Mouse (Mus musculus) ovary, adult 18-20 months (tissue): Measurements from ENCODE around the gene Tank.

ENCODE experiments used
- DNase-seq: peaks from one replicate; pipeline ENCODE4 v3.0.0; 2022; ENCODE audit warnings: low spot score, mixed read lengths

Tank gene

DNA sequence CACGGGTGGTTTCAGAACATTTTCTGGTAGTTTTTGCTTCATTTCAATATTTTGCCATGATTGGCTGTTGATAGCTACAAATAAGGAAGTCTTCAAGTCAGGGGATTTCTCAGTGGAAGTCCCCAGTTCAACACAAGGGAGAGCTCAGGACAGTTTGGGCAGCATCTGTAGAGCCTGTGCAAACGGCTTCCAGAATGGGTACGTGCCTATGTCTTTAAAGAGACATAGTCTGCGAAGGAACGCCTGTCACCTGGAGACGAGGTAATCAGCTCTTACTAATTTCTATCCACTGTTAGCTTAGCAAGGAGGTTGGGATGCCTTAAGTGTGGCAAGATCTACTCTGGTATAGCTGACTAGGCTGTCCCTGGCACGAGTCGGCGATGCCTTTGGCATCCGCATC, at the start of gene Tank:
Gene Tank, plus strand, starts transcription at position 153 of the 400 bp plus-strand sequence.
- DNase-seq: no peak

- no peak for DNase-seq
Measured at GRCm38 (mm10) chr2:61532326-61532725, 46.1 kb upstream of the Tank start.

- DNase-seq: peak; percentile 27
Measured at GRCm38 (mm10) chr2:61533131-61533530, 45.3 kb upstream of the Tank start.

- DNase-seq: no peak
Measured at GRCm38 (mm10) chr2:61536901-61537300, 41.5 kb upstream of the Tank start.

DNA sequence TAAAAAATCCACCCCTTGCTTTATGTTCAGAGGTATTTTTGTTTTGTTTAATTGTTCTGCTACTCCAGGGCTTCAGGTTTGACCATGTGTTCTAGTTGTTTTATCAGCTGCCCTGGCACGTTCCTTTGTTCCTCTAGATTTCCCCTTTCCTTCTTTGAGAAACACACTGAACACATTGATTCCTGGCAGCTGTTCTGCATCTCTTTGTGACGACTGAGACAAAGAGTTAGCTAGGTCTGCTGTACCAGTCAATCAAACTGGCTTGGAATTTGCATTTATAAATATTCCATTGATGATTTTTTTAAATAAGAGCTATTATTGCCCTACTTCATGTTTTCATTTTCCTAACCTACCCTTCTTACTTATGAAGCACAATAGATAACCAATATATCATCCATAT, 39.0 kb upstream of the Tank start:
- DNase-seq: no peak

GRCm38 (mm10) chr2:61542426-61542825, 36.0 kb upstream of the Tank start:
- no peak for DNase-seq

DNA sequence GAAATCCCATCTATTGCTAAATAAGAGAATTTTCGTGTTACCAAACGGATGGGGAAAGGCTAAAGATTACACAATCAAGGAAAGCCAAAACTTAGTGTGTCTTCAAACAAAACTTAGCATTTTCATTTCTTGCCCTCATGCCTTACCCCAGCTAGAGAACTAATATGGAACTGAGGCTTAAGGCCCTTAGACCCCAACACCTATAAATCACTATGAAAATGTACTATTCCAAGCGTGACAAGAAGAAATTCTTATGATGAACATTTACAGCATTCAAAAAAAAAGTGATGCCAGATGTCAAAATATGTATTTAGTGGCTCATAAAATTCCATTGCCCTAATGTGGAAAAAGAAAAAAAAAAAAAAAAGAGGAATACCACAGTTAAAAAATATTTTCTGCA, 32.7 kb upstream of the Tank start:
- DNase-seq: no peak

DNA sequence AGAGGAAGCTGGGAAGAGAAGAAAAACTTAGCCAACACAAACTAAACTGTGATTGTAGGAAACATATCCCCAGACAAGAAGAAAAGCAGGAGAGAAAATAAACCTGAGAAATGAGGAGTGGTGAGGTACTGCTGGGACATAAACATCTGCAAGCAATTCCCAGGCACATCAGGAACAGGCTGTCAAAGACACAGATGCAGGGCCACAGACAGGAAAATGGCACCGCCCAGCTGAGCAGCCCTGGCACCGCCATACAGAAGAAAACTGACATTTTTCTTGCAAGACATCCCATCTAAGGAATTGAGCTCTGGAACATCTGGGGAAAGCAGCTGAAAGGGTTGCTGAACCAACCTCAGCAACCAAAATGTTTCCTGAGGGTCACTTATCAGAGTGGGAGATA, 30.4 kb upstream of the Tank start:
- DNase-seq: no peak

DNA sequence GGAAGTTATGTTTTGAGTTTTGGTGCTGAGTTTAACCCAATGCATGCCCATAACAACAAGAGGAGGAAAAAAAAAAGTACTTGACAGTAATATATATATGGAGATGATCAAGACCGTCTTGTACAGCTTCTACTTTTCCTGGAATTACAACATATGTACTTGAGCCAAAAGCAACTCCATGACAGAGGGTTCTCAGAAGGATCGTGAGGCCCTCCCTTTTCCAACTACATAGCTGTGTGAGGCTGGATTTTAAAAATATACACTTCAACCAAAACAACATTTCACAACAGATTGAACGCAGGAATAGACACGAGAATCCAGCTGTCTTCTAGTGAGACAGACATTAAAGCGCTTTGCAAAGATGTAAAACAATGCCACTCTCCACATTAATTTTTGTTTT, 26.7 kb upstream of the Tank start:
- DNase-seq: no peak

GRCm38 (mm10) chr2:61555367-61555766, 23.0 kb upstream of the Tank start:
- no peak for DNase-seq

GRCm38 (mm10) chr2:61555825-61556224, 22.6 kb upstream of the Tank start:
- DNase-seq: no peak

- DNase-seq: no peak
Measured at GRCm38 (mm10) chr2:61556639-61557038, 21.7 kb upstream of the Tank start.

- no peak for DNase-seq
Measured at GRCm38 (mm10) chr2:61557848-61558471, 20.4 kb upstream of the Tank start.

DNA sequence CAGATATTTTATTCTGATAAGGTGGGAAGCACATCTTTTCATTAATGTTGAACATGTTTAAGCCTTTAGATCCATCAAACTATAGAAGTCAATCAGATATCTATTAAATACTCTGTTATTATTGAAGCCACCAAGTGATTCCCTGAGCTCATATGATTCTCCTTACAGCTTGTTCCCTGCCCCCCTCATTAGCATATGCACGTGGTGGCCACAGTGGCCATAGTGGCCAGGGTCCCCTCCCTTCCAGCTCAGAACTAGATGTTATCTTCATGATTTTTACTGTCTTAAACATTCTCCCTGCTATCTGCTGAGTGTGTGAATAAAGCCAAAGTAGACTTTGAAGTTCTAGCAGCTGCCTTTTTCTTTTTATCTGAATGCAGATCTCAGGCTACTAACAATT, 17.3 kb upstream of the Tank start:
- DNase-seq: no peak

GRCm38 (mm10) chr2:61563202-61563601, 15.2 kb upstream of the Tank start:
- DNase-seq: no peak

- DNase-seq: no peak
Measured at GRCm38 (mm10) chr2:61567045-61567783, 11.2 kb upstream of the Tank start.

DNA sequence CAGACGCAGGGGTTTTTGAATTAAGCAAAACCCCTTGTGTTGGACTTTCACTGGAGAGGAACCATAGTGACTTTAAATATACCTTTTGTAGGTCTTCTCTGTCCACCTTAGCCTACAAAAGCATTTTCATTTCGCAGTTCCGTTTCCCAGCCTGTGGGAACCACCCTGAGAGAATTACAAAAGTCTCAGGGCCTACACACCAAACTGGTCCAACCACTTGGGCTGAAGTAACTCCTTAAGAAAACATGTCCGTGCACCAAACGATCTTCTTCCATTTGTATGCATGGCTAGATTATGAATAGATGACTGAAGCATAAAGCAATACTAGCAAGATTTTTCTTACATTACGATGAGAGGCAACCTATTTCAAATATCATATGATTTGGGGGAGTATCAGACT, 9.2 kb upstream of the Tank start:
- DNase-seq: no peak

GRCm38 (mm10) chr2:61571343-61571955, 6.9 kb upstream of the Tank start:
- DNase-seq: no peak

DNA sequence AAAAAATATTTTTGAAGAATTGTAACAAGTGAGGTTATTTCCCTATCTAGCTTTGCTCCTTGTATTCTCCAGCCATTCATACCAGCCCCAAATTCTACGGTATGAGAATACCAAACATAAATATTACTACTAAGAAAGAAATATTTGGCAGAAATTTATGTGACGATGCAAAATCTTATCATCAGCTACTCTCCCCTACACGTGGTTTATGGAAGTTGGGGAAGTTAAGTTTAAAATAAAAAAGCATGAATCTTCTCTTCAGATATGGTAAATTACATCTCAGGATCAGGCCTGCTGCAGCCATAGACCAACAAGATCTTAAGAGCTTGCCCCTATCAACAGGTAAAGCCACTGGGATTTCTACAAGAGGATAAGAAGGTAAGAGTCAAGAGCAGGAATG, 1.9 kb upstream of the Tank start:
- DNase-seq: no peak

DNA sequence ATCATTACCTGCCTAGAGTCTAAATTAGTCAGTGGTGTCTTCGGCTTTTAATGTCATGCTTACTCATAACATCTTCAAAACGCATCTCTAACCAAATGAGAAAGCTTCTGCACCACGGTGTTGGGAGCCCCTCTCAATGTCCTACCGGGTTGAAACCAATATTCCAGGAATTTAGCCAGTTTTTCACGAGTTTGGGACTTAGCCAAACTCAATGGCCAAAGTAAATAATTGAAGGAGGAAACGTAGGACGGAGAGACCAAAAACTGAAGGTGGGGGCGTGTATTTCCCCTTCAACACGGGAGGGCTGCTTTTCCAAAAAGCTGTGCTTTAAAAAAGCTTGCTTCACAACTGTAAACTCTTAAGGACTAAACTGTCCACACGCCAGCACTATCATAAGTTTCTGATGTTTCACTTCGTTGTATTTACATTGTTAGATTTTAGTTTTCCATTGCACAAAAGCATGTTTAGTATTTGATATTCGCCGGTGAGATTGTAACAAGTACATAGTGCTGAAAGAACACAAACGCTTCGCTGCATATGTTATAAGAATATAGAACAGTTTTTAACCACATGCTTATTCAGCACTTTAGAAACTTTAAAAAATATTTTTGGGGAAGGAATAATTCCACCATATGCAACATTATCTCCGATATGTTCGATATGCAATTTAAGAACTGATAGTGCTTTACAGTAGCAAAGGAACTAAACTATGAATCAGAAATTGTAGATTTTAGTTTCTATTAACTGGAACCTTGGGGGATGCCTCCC, 1.3 kb upstream of the Tank start:
- DNase-seq: no peak

DNA sequence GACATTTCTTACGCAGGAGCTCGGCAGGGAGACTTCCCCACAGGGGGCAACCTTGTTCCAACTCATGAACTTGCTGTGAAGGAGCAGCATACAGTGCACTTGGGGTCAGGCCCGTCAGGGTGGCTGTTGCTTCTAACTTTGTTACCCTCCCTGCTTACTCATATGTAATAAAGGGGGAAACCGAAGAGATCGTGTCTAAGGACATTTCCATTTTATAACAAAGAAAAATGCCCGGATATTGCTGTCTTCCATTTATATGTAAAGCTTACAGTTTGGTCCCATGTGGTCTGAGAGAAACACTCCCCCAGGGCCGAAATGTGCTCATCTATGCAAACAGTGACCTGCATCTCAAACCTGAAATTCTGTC, 706 bp upstream of the Tank start:
- DNase-seq: no peak

GRCm38 (mm10) chr2:61579501-61579990, 1.2 kb downstream of the Tank start:
- no peak for DNase-seq

- DNase-seq: no peak
Measured at GRCm38 (mm10) chr2:61580091-61580490, 1.7 kb downstream of the Tank start.
